Mouse (Mus musculus): ENCODE data around the gene Olfr959. TPM values are rescaled to one million over a fixed set of nuclear protein-coding genes. Genes with fewer than 3 reads are reported as not detected.

Olfr959 gene
- polyA plus RNA-seq, 1 experiment from 2014 or later: not detected

Other genes starting within 250 kb of the Olfr959 start
- not detected in 2 replicates for gene Olfr948, start 249.5 kb downstream of the Olfr959 start, polyA plus RNA-seq (2015; fragmentation: Nextera tagmentation; extraction: Ambion mirVana)
- not detected in 2 replicates for gene Olfr951, start 188.2 kb downstream of the Olfr959 start, polyA plus RNA-seq (2015; fragmentation: Nextera tagmentation; extraction: Ambion mirVana)
- not detected in 2 replicates for gene Olfr952, start 148.4 kb downstream of the Olfr959 start, polyA plus RNA-seq (2015; fragmentation: Nextera tagmentation; extraction: Ambion mirVana)
- gene Olfr954, start 118.9 kb downstream of the Olfr959 start, polyA plus RNA-seq (2015; fragmentation: Nextera tagmentation; extraction: Ambion mirVana): not detected in 2 replicates
- not detected in 2 replicates for gene Olfr955, start 103.6 kb downstream of the Olfr959 start, polyA plus RNA-seq (2015; fragmentation: Nextera tagmentation; extraction: Ambion mirVana)
- not detected in 2 replicates for gene Olfr44, start 81.6 kb downstream of the Olfr959 start, polyA plus RNA-seq (2015; fragmentation: Nextera tagmentation; extraction: Ambion mirVana)
- gene Olfr957, start 59.8 kb downstream of the Olfr959 start, polyA plus RNA-seq (2015; fragmentation: Nextera tagmentation; extraction: Ambion mirVana): not detected in 2 replicates
- gene Olfr958, start 21.5 kb downstream of the Olfr959 start, polyA plus RNA-seq (2015; fragmentation: Nextera tagmentation; extraction: Ambion mirVana): not detected in 2 replicates
- gene AW551984, start 28.8 kb upstream of the Olfr959 start, polyA plus RNA-seq (2015; fragmentation: Nextera tagmentation; extraction: Ambion mirVana): 8.0 and 8.4 TPM in 2 replicates
- not detected in 2 replicates for gene Olfr148, start 35.1 kb upstream of the Olfr959 start, polyA plus RNA-seq (2015; fragmentation: Nextera tagmentation; extraction: Ambion mirVana)
- gene Olfr960, start 45.8 kb upstream of the Olfr959 start, polyA plus RNA-seq (2015; fragmentation: Nextera tagmentation; extraction: Ambion mirVana): not detected in 2 replicates
- gene Olfr961, start 69.5 kb upstream of the Olfr959 start, polyA plus RNA-seq (2015; fragmentation: Nextera tagmentation; extraction: Ambion mirVana): not detected in 2 replicates
- gene Olfr963, start 91.6 kb upstream of the Olfr959 start, polyA plus RNA-seq (2015; fragmentation: Nextera tagmentation; extraction: Ambion mirVana): not detected in 2 replicates
- not detected in 2 replicates for gene Olfr149, start 131.5 kb upstream of the Olfr959 start, polyA plus RNA-seq (2015; fragmentation: Nextera tagmentation; extraction: Ambion mirVana)
- not detected in 2 replicates for gene Olfr965, start 135.8 kb upstream of the Olfr959 start, polyA plus RNA-seq (2015; fragmentation: Nextera tagmentation; extraction: Ambion mirVana)
- not detected in 2 replicates for gene Olfr150, start 155.4 kb upstream of the Olfr959 start, polyA plus RNA-seq (2015; fragmentation: Nextera tagmentation; extraction: Ambion mirVana)
- not detected in 2 replicates for gene Olfr967, start 170.7 kb upstream of the Olfr959 start, polyA plus RNA-seq (2015; fragmentation: Nextera tagmentation; extraction: Ambion mirVana)
- gene Olfr968, start 207.7 kb upstream of the Olfr959 start, polyA plus RNA-seq (2015; fragmentation: Nextera tagmentation; extraction: Ambion mirVana): not detected in 2 replicates
- gene Olfr969, start 215.4 kb upstream of the Olfr959 start, polyA plus RNA-seq (2015; fragmentation: Nextera tagmentation; extraction: Ambion mirVana): not detected in 2 replicates
- not detected in 2 replicates for gene Olfr970, start 233.3 kb upstream of the Olfr959 start, polyA plus RNA-seq (2015; fragmentation: Nextera tagmentation; extraction: Ambion mirVana)

Measured in heart, embryonic 16.5 days (tissue).